Mouse (Mus musculus) liver, adult 2 months (tissue): ENCODE results near the gene Med25.

Experiments used
- CTCF ChIP-seq: fragments of 200-500 bp; IDR thresholded peaks from 2 replicates; pipeline ENCODE4 v1.5.1; 2011; ENCODE audit warnings: low read depth, low read length, control low read depth
- POLR2A ChIP-seq: fragments of 200-500 bp; IDR thresholded peaks from 2 replicates; pipeline ENCODE4 v1.6.1; 2011; ENCODE audit warnings: low read length, control low read depth; ENCODE audit not compliant: insufficient read depth; ENCODE audit errors: extremely low read depth

- TF ChIP-seq CTCF (no peak), POLR2A (no peak)
Observed at GRCm38 (mm10) chr7:44895206-44895592, 2.7 kb upstream of the Med25 start.
